Mouse (Mus musculus): ENCODE measurements at regions not wholly inside any gene's neighbourhood (a gene's known extent, or its start where the extent isn't known, plus 50 kb on each side); places are given as distances from the start of the nearest gene placed in this dataset.

DNA sequence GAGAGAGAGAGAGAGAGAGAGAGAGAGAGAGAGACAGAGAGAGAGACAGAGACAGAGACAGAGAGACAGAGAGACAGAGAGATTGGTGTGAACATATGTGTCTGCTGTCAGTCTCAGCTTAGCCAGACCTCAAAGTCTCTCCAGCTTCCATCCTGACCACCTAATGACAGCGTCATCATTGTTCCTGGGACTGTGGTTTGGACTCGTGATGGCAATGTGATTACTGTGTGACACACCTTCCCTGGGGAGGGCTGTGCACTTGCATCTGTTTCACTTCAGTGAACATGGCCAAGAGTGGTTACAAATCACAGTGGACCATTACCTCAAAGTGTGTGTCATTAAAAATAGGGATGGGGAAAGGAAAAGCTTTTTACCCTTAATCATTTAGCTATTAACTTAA, 477.2 kb upstream of the Gm9747 start:
- H3K4me3 ChIP-seq (replicated peaks; ENCODE audit: low read length) = no peak overlapping the region
- no peaks in the 10 kb centered on the region for H3K9me3 ChIP-seq (replicated peaks; ENCODE audit: control insufficient read depth, low read length)
- H3K27ac ChIP-seq (ENCODE audit: low read length) = no peak overlapping the region
- no peak overlapping the region for H3K4me2 ChIP-seq (ENCODE audit: low read depth, low read length)
- no peak overlapping the region for H3K9ac ChIP-seq (ENCODE audit: low read length)
- no peak for ATAC-seq (ENCODE audit: insufficient read depth, low FRiP score)
- WGBS = 68% methylated on average over 2 of the region's 2 CpGs
- no peaks in the 10 kb centered on the region for H3K36me3 ChIP-seq (ENCODE audit: control insufficient read depth, insufficient read depth, low read length)
- no peaks in the 10 kb centered on the region for H3K27me3 ChIP-seq (ENCODE audit: control insufficient read depth, insufficient read depth, low read length)
- H3K4me1 ChIP-seq (ENCODE audit: control insufficient read depth, insufficient read depth, low read length) = no peaks in the 10 kb centered on the region

DNA sequence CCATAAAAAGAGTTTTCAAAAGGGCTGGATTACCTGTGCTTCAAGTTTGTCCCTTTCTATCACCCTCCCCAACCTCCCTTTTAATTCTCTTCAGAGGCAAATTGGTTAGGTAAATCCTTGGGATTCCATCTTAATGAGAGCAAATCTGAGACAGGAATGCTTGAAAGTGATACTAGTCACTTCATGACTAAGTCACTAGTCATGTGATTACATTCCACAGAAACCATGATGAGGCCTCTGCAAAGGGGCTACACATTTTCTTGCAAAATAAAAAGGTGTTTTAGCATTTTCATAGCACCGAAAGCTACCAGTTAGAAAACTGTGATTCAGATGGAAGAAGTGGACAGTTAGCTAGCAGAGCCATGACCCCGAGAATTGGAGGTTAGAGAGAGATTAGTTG, 473.0 kb upstream of the Gm9747 start:
- ATAC-seq (ENCODE audit: insufficient read depth, low FRiP score) = no peak
- WGBS = 76% methylated on average over 2 of the region's 2 CpGs

DNA sequence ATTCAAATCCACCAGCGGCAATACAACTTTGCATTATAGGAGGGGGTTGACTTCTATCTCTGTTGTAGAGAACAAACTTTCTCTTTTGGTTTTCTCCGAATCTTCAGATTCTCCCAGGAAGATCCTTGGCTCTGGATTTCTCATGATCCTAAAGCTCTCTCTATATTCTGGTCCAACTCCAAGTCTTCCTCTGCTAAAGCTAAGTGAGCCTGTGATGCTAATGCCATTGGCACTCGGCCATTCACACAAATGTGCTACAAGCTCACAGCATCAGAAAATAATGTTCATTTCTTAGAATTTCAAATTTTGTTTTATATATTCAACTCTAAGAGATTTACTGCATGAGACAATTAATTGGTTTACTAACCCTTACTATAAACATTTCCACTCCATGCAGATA, 461.2 kb upstream of the Gm9747 start:
- WGBS = 77% methylated on average over 3 of the region's 3 CpGs

More for the DNA sequence above, 473.0 kb upstream of the Gm9747 start:
- Histone ChIP-seq H3K27ac (ENCODE audit: low read length) (no peak overlapping the region), H3K9ac (ENCODE audit: low read length) (no peak overlapping the region), H3K4me1 (ENCODE audit: control insufficient read depth, insufficient read depth, low read length) (no peaks in the 10 kb centered on the region), H3K9me3 (replicated peaks; ENCODE audit: control insufficient read depth, low read length) (no peaks in the 10 kb centered on the region), H3K4me3 (replicated peaks; ENCODE audit: low read length) (no peak overlapping the region), H3K36me3 (ENCODE audit: control insufficient read depth, insufficient read depth, low read length) (no peaks in the 10 kb centered on the region), H3K4me2 (ENCODE audit: low read depth, low read length) (no peak overlapping the region), H3K27me3 (ENCODE audit: control insufficient read depth, insufficient read depth, low read length) (no peaks in the 10 kb centered on the region)

DNA sequence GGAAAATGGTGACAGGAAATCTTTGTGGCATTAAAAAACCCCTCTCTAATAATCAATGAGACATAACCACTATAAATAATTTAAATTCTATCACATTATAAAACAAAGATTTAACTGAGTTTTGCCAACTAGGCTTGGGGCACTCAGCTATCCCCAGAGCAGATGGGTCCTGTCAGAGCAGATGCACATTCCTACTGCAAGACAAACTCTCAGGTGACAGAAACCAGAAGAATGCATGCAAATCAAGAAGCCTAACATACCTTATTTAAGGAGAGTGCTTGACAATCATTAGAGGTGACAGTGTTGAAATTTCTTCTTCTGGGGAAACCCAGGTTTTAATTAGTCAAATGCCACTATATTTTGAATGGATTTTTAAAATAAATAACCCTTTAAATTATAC, 452.3 kb upstream of the Gm9747 start:
- no peak overlapping the region for H3K27ac ChIP-seq (ENCODE audit: low read length)
- no peaks in the 10 kb centered on the region for H3K9me3 ChIP-seq (replicated peaks; ENCODE audit: control insufficient read depth, low read length)
- H3K4me1 ChIP-seq (ENCODE audit: control insufficient read depth, insufficient read depth, low read length) = no peaks in the 10 kb centered on the region
- no peaks in the 10 kb centered on the region for H3K27me3 ChIP-seq (ENCODE audit: control insufficient read depth, insufficient read depth, low read length)
- H3K4me3 ChIP-seq (replicated peaks; ENCODE audit: low read length) = no peak overlapping the region
- no peak for ATAC-seq (ENCODE audit: insufficient read depth, low FRiP score)
- H3K36me3 ChIP-seq (ENCODE audit: control insufficient read depth, insufficient read depth, low read length) = no peaks in the 10 kb centered on the region
- no peak overlapping the region for H3K9ac ChIP-seq (ENCODE audit: low read length)
- no peak overlapping the region for H3K4me2 ChIP-seq (ENCODE audit: low read depth, low read length)

More for the DNA sequence above, 461.2 kb upstream of the Gm9747 start:
- no peak overlapping the region for H3K9ac ChIP-seq (ENCODE audit: low read length)
- H3K9me3 ChIP-seq (replicated peaks; ENCODE audit: control insufficient read depth, low read length) = no peaks in the 10 kb centered on the region
- no peak overlapping the region for H3K4me2 ChIP-seq (ENCODE audit: low read depth, low read length)
- ATAC-seq (ENCODE audit: insufficient read depth, low FRiP score) = no peak
- H3K27ac ChIP-seq (ENCODE audit: low read length) = no peak overlapping the region
- no peaks in the 10 kb centered on the region for H3K36me3 ChIP-seq (ENCODE audit: control insufficient read depth, insufficient read depth, low read length)
- H3K4me3 ChIP-seq (replicated peaks; ENCODE audit: low read length) = no peak overlapping the region
- no peaks in the 10 kb centered on the region for H3K27me3 ChIP-seq (ENCODE audit: control insufficient read depth, insufficient read depth, low read length)
- H3K4me1 ChIP-seq (ENCODE audit: control insufficient read depth, insufficient read depth, low read length) = no peaks in the 10 kb centered on the region

DNA sequence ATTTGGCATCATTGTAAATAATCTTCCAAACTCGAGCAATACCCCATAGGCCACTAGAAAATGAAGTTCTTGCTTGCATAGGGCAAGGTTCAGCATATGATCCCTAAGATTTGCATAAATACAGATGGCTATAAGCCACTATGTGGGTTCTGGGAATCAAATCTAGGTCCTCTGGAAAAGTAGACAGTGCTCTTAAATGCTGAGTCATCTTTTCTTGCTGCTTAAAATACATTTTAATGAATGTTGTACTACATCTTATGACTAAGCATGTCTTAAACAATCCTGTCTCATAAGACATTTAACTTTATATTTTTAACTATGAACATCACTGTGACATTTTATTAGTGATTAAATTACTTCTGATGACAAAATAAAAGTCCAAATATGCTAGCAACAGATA, 448.6 kb upstream of the Gm9747 start:
- Histone ChIP-seq H3K4me2 (ENCODE audit: low read depth, low read length) (no peak overlapping the region), H3K27ac (ENCODE audit: low read length) (no peak overlapping the region), H3K4me3 (replicated peaks; ENCODE audit: low read length) (no peak overlapping the region), H3K9me3 (replicated peaks; ENCODE audit: control insufficient read depth, low read length) (no peaks in the 10 kb centered on the region), H3K27me3 (ENCODE audit: control insufficient read depth, insufficient read depth, low read length) (no peaks in the 10 kb centered on the region), H3K36me3 (ENCODE audit: control insufficient read depth, insufficient read depth, low read length) (no peaks in the 10 kb centered on the region), H3K4me1 (ENCODE audit: control insufficient read depth, insufficient read depth, low read length) (no peaks in the 10 kb centered on the region), H3K9ac (ENCODE audit: low read length) (no peak overlapping the region)
- ATAC-seq (ENCODE audit: insufficient read depth, low FRiP score) = no peak
- WGBS = 64% methylated on average over 1 of the region's 1 CpGs

DNA sequence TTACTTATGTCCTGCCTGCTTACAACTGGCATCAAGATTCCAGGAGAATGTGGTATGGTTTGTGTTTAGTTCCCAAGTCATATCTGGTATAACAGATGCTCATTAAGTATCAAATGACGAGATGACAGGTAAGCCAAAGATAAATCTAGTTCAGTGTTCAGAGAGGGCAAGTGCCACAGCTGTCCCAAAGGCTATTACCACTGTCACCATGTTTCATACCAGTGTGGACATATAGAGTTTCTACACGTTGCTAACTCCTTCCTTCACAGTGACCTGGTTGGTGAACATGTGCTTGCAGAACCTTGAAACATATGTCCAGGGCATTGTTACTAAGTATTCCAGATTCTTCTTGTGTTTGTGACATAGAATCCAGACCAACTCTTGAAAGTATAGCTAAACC, 438.1 kb upstream of the Gm9747 start:
- Histone ChIP-seq H3K36me3 (ENCODE audit: control insufficient read depth, insufficient read depth, low read length) (no peaks in the 10 kb centered on the region), H3K27ac (ENCODE audit: low read length) (no peak overlapping the region), H3K4me2 (ENCODE audit: low read depth, low read length) (no peak overlapping the region), H3K9ac (ENCODE audit: low read length) (no peak overlapping the region), H3K4me1 (ENCODE audit: control insufficient read depth, insufficient read depth, low read length) (no peaks in the 10 kb centered on the region), H3K4me3 (replicated peaks; ENCODE audit: low read length) (no peak overlapping the region), H3K27me3 (ENCODE audit: control insufficient read depth, insufficient read depth, low read length) (no peaks in the 10 kb centered on the region), H3K9me3 (replicated peaks; ENCODE audit: control insufficient read depth, low read length) (no peaks in the 10 kb centered on the region)
- ATAC-seq (ENCODE audit: insufficient read depth, low FRiP score) = no peak
- WGBS = 66% methylated on average over 2 of the region's 2 CpGs

DNA sequence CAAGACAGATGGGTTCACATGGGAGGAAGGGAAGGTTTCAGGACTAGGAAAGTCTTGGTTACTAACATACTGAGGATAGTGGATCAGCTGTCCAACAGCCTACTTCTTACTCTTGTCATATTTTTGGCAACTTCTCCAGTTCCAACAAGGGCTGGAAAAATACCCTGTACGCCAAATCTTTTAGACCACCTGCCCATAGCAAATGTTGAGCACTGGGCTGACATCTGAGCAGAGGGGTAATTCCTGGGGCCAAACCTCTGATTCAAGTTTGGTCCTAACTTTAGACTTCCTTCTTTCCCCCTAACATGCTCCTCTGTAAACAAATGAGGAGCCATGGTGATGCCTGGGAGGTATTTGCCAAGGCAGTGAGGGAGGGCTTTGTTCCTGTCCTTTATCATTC, 437.5 kb upstream of the Gm9747 start:
- H3K36me3 ChIP-seq (ENCODE audit: control insufficient read depth, insufficient read depth, low read length) = no peaks in the 10 kb centered on the region
- H3K27ac ChIP-seq (ENCODE audit: low read length) = no peak overlapping the region

DNA sequence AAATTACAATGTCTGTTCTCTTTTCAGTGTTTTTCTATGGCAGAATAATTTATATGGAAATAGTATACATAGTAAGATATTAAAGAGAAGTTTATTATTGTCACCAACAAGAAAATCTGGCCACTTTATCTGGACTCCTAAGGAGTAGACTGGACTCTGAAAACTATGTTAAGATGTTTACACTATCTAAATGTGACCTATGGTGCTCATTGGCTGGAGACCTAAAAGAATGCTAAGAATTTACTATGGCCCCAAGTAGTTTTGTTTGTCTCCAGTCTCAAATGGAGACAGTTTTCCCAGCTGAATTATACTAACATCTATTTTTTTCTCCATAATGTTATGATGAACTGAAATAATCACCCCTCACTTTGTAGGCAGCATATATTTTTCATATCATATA, 421.3 kb upstream of the Gm9747 start:
- H3K4me3 ChIP-seq (replicated peaks; ENCODE audit: low read length) = no peak overlapping the region
- no peaks in the 10 kb centered on the region for H3K4me1 ChIP-seq (ENCODE audit: control insufficient read depth, insufficient read depth, low read length)
- no peak for ATAC-seq (ENCODE audit: insufficient read depth, low FRiP score)
- no peaks in the 10 kb centered on the region for H3K36me3 ChIP-seq (ENCODE audit: control insufficient read depth, insufficient read depth, low read length)
- no peak overlapping the region for H3K9ac ChIP-seq (ENCODE audit: low read length)
- no peaks in the 10 kb centered on the region for H3K9me3 ChIP-seq (replicated peaks; ENCODE audit: control insufficient read depth, low read length)
- H3K4me2 ChIP-seq (ENCODE audit: low read depth, low read length) = no peak overlapping the region
- H3K27ac ChIP-seq (ENCODE audit: low read length) = no peak overlapping the region
- no peaks in the 10 kb centered on the region for H3K27me3 ChIP-seq (ENCODE audit: control insufficient read depth, insufficient read depth, low read length)

More for the DNA sequence above, 437.5 kb upstream of the Gm9747 start:
- H3K4me2 ChIP-seq (ENCODE audit: low read depth, low read length) = no peak overlapping the region
- ATAC-seq (ENCODE audit: insufficient read depth, low FRiP score) = no peak
- H3K27me3 ChIP-seq (ENCODE audit: control insufficient read depth, insufficient read depth, low read length) = no peaks in the 10 kb centered on the region
- WGBS = 90% methylated on average over 1 of the region's 1 CpGs
- H3K9ac ChIP-seq (ENCODE audit: low read length) = no peak overlapping the region
- H3K4me1 ChIP-seq (ENCODE audit: control insufficient read depth, insufficient read depth, low read length) = no peaks in the 10 kb centered on the region
- H3K4me3 ChIP-seq (replicated peaks; ENCODE audit: low read length) = no peak overlapping the region
- no peaks in the 10 kb centered on the region for H3K9me3 ChIP-seq (replicated peaks; ENCODE audit: control insufficient read depth, low read length)

DNA sequence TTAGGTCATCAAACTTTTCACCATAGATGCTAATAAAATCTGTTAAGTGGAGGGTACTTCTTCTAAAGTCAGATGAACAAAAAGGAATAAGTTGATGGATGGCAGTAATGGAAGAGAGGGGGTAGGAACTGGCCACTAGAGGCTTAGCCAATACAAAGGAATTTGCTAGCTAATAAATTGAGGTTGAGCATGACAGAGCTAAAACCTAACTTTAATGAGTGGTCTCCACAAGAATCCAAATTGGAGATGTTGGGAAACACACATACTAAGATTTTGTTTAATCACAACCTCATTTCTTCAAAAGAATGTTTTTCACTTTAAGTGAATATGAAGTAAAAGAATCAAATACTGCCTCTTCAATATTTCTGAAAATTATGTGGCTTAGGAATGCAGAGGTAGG, 414.0 kb upstream of the Gm9747 start:
- no peaks in the 10 kb centered on the region for H3K36me3 ChIP-seq (ENCODE audit: control insufficient read depth, insufficient read depth, low read length)
- ATAC-seq (ENCODE audit: insufficient read depth, low FRiP score) = no peak
- no peaks in the 10 kb centered on the region for H3K9me3 ChIP-seq (replicated peaks; ENCODE audit: control insufficient read depth, low read length)
- H3K4me1 ChIP-seq (ENCODE audit: control insufficient read depth, insufficient read depth, low read length) = no peaks in the 10 kb centered on the region
- no peak overlapping the region for H3K27ac ChIP-seq (ENCODE audit: low read length)
- no peak overlapping the region for H3K9ac ChIP-seq (ENCODE audit: low read length)
- no peaks in the 10 kb centered on the region for H3K27me3 ChIP-seq (ENCODE audit: control insufficient read depth, insufficient read depth, low read length)
- H3K4me2 ChIP-seq (ENCODE audit: low read depth, low read length) = no peak overlapping the region
- no peak overlapping the region for H3K4me3 ChIP-seq (replicated peaks; ENCODE audit: low read length)

DNA sequence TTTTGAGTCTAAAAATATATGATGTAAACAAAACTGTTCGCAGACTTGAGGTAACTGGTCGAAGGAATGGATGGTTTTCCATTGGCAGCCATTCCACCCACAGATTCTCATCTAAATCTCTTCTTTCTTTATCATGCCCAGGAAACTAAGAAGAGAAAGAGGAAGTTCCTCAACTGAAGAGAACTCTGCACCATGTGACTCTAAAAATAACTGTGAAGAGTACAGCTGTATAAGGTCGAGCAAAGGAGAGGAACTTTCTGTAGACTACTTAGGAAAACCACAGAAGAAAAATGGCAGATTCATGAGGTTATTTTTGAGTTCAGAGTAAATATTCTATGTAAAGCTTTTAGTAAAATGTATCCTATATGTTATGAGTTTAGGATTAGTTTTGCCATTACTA, 390.9 kb upstream of the Gm9747 start:
- no peak for ATAC-seq (ENCODE audit: insufficient read depth, low FRiP score)
- 75% methylated on average over 3 of the region's 3 CpGs for WGBS

More for the DNA sequence above, 390.9 kb upstream of the Gm9747 start:
- no peaks in the 10 kb centered on the region for H3K9me3 ChIP-seq (replicated peaks; ENCODE audit: control insufficient read depth, low read length)
- no peaks in the 10 kb centered on the region for H3K4me1 ChIP-seq (ENCODE audit: control insufficient read depth, insufficient read depth, low read length)
- no peak overlapping the region for H3K4me2 ChIP-seq (ENCODE audit: low read depth, low read length)
- no peak overlapping the region for H3K27ac ChIP-seq (ENCODE audit: low read length)
- H3K27me3 ChIP-seq (ENCODE audit: control insufficient read depth, insufficient read depth, low read length) = no peaks in the 10 kb centered on the region
- no peak overlapping the region for H3K4me3 ChIP-seq (replicated peaks; ENCODE audit: low read length)
- H3K9ac ChIP-seq (ENCODE audit: low read length) = no peak overlapping the region
- H3K36me3 ChIP-seq (ENCODE audit: control insufficient read depth, insufficient read depth, low read length) = no peaks in the 10 kb centered on the region

Measured in stomach, embryonic 16.5 days (tissue).